8 mouse cellular contexts compared by ENCODE assay signal in the genomic region with DNA sequence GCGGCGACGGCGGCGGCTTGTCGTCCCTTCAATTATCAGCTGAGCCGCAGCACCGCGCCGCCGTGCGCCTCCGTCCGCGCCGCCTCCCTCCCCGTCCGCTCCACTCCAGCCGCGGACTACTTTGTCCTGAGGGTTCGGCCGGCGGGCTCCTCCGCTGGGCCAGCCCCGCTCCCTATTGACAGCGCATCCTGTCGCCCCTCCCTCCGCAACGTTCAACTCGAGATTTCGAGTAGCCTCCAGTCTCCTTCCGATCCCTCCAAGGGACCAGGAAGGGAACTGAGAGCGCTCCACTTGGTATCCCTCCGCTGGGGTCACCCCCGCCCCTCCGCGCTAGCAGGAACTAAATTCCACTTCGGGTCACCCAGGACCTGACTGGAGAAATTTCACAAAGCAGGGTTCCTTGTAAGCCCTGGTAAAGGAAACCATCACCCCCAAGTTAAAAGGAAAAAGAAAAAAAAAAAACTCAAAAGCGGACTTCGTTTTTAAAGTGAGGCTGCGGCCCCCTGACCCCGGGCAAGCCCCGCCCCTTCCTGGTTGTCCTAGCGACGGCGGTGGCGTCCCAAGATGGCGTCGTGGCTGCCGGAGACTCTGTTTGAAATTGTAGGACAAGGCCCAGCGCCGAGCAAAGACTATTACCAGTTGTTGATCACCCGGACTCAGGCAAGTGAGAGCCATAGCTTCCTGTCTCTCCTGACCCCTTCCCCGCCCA. TPM values are rescaled to one million over a fixed set of nuclear protein-coding genes. Genes with fewer than 3 reads are reported as not detected.
DNase-seq lines count a peak whose midpoint lies in the region; ATAC-seq and TF ChIP-seq lines count a peak whose summit lies in the region.

Gene Fbxo36 (plus strand): TSS at position 533 of the 709 bp plus-strand sequence.

- peak within 1 kb of the TSS; percentile 80 for H3K4me2 ChIP-seq in heart, embryonic 15.5 days
- peak within 1 kb of the TSS; percentile 82 for H3K4me2 ChIP-seq in liver, embryonic 14.5 days (ENCODE audit: low read depth)
- H3K4me2 ChIP-seq in neural tube, embryonic 11.5 days (ENCODE audit: low read depth) = peak within 1 kb of the TSS; percentile 67
- peak within 1 kb of the TSS; percentile 49 for H3K4me2 ChIP-seq in stomach, postnatal 0 days (replicated peaks; ENCODE audit: low read depth)

- H3K27me3 ChIP-seq in forebrain, embryonic 10.5 days (ENCODE audit: poor library complexity, severe bottlenecking) = no peaks in the 10 kb centered on the region
- H3K27me3 ChIP-seq in heart, embryonic 15.5 days = no peaks in the 10 kb centered on the region
- no peaks in the 10 kb centered on the region for H3K27me3 ChIP-seq in liver, embryonic 14.5 days (ENCODE audit: control insufficient read depth, insufficient read depth, low read length)
- no peaks in the 10 kb centered on the region for H3K27me3 ChIP-seq in neural tube, embryonic 11.5 days (ENCODE audit: control insufficient read depth, insufficient read depth, low read length)
- no peaks in the 10 kb centered on the region for H3K27me3 ChIP-seq in stomach, postnatal 0 days (ENCODE audit: control insufficient read depth, insufficient read depth, low read length)

- ATAC-seq in heart, embryonic 15.5 days (replicated peaks; ENCODE audit: insufficient number of reproducible peaks, insufficient read depth, low FRiP score, low read depth) = peak; percentile 90
- ATAC-seq in liver, embryonic 14.5 days (ENCODE audit: insufficient read depth) = peak; percentile 85
- ATAC-seq in neural tube, embryonic 11.5 days (ENCODE audit: insufficient read depth, low FRiP score, low TSS enrichment) = peak; percentile 89
- peak; percentile 93 for ATAC-seq in stomach, postnatal 0 days (ENCODE audit: low FRiP score, low TSS enrichment)

- peak; percentile 84 to 89 for DNase-seq in CD8-positive naive resting alpha-beta T cell, adult 2 months (ENCODE audit: low read depth in 2 of 2, low spot score in 2 of 2)
- DNase-seq in c-Kit-positive CD71-negative TER-119-negative erythroid progenitor cells, embryonic 14.5 days (ENCODE audit: low read depth) = peak; percentile 83
- peak; percentile 91 for DNase-seq in forebrain, embryonic 10.5 days (ENCODE audit: extremely low spot score, low spot score)
- DNase-seq in kidney, postnatal 25 days = peak; percentile 94 to 97
- peak; percentile 70 to 76 (median 74) for DNase-seq in liver, embryonic 14.5 days (ENCODE audit: low read depth in 3 of 3, low spot score in 3 of 3)
- DNase-seq in neural tube, embryonic 11.5 days (ENCODE audit: low spot score) = peak; percentile 94
- peak; percentile 94 for DNase-seq in stomach, postnatal 0 days (ENCODE audit: low spot score)

- peak within 1 kb of the TSS; percentile 99 for H3K27ac ChIP-seq in forebrain, embryonic 10.5 days
- peak within 1 kb of the TSS; percentile 99 for H3K27ac ChIP-seq in heart, embryonic 15.5 days
- H3K27ac ChIP-seq in liver, embryonic 14.5 days = peak within 1 kb of the TSS; percentile 81
- H3K27ac ChIP-seq in neural tube, embryonic 11.5 days (ENCODE audit: low read depth, low read length) = peak within 1 kb of the TSS; percentile 93
- H3K27ac ChIP-seq in stomach, postnatal 0 days (replicated peaks) = peak within 1 kb of the TSS; percentile 99

- TF ChIP-seq EP300 in liver, embryonic 14.5 days (IDR thresholded peaks at IDR 0.05; ENCODE audit: low read depth) = 0 out of 2 replicates have a peak, but pooled peaks have one; percentile 27
- TF ChIP-seq EP300 in stomach, postnatal 0 days (optimal IDR thresholded peaks at IDR 0.05) = no peak

- H3K9ac ChIP-seq in heart, embryonic 15.5 days = peak within 1 kb of the TSS; percentile 99
- H3K9ac ChIP-seq in liver, embryonic 14.5 days (replicated peaks) = peak within 1 kb of the TSS; percentile 89
- H3K9ac ChIP-seq in neural tube, embryonic 11.5 days (ENCODE audit: low read length) = peak within 1 kb of the TSS; percentile 95
- peak within 1 kb of the TSS; percentile 98 for H3K9ac ChIP-seq in stomach, postnatal 0 days (ENCODE audit: low read length)

- H3K9me3 ChIP-seq in forebrain, embryonic 10.5 days = no peaks in the 10 kb centered on the region
- H3K9me3 ChIP-seq in heart, embryonic 15.5 days (replicated peaks) = no peaks in the 10 kb centered on the region
- H3K9me3 ChIP-seq in liver, embryonic 14.5 days (ENCODE audit: control insufficient read depth, low read length) = no peaks in the 10 kb centered on the region
- no peaks in the 10 kb centered on the region for H3K9me3 ChIP-seq in neural tube, embryonic 11.5 days (ENCODE audit: control insufficient read depth, low read length)
- no peaks in the 10 kb centered on the region for H3K9me3 ChIP-seq in stomach, postnatal 0 days (ENCODE audit: control insufficient read depth, low read length)

- peak within 1 kb of the TSS; percentile 97 for H3K4me3 ChIP-seq in forebrain, embryonic 10.5 days
- peak within 1 kb of the TSS; percentile 98 for H3K4me3 ChIP-seq in heart, embryonic 15.5 days
- peak within 1 kb of the TSS; percentile 74 to 78 for H3K4me3 ChIP-seq in liver, embryonic 14.5 days (ENCODE audit: insufficient read depth in 1 of 2, low read depth in 2 of 2, low read length in 2 of 2)
- H3K4me3 ChIP-seq in neural tube, embryonic 11.5 days (ENCODE audit: low read depth, low read length) = peak within 1 kb of the TSS; percentile 95
- peak within 1 kb of the TSS; percentile 99 for H3K4me3 ChIP-seq in stomach, postnatal 0 days (ENCODE audit: low read depth, low read length)

- under 1% methylated on average over 54 of the region's 54 CpGs for WGBS in forebrain, embryonic 10.5 days
- under 1% methylated on average over 49 of the region's 54 CpGs for WGBS in heart, embryonic 15.5 days
- under 1% methylated on average over 53 of the region's 54 CpGs for WGBS in liver, embryonic 14.5 days (ENCODE audit: insufficient replicate concordance)
- under 1% methylated on average over 54 of the region's 54 CpGs for WGBS in neural tube, embryonic 11.5 days
- under 1% methylated on average over 50 of the region's 54 CpGs for WGBS in stomach, postnatal 0 days

- H3K4me1 ChIP-seq in forebrain, embryonic 10.5 days = peaks cover 23% of the 10 kb centered on the region
- peaks cover 19% of the 10 kb centered on the region for H3K4me1 ChIP-seq in heart, embryonic 15.5 days (replicated peaks)
- H3K4me1 ChIP-seq in liver, embryonic 14.5 days (replicated peaks; ENCODE audit: control insufficient read depth in 2 of 2, insufficient read depth in 2 of 2, low read length in 1 of 2) = peaks cover 2 to 3% of the 10 kb centered on the region in 2 experiments; a peak in 1 of 4 replicates
- H3K4me1 ChIP-seq in neural tube, embryonic 11.5 days (ENCODE audit: control insufficient read depth, insufficient read depth, low read length) = no peaks in the 10 kb centered on the region
- H3K4me1 ChIP-seq in stomach, postnatal 0 days (replicated peaks; ENCODE audit: control insufficient read depth, insufficient read depth) = no peaks in the 10 kb centered on the region

- peaks cover 10% of the 10 kb centered on the region for H3K36me3 ChIP-seq in forebrain, embryonic 10.5 days (replicated peaks)
- no peaks in the 10 kb centered on the region for H3K36me3 ChIP-seq in heart, embryonic 15.5 days
- H3K36me3 ChIP-seq in liver, embryonic 14.5 days (replicated peaks; ENCODE audit: control insufficient read depth, insufficient read depth, low read depth) = no peaks in the 10 kb centered on the region
- no peaks in the 10 kb centered on the region for H3K36me3 ChIP-seq in neural tube, embryonic 11.5 days (ENCODE audit: control insufficient read depth, insufficient read depth, low read length)
- no peaks in the 10 kb centered on the region for H3K36me3 ChIP-seq in stomach, postnatal 0 days (ENCODE audit: control insufficient read depth, insufficient read depth, low read length)

- no peak for TF ChIP-seq CTCF in liver, embryonic 14.5 days (IDR thresholded peaks at IDR 0.05; ENCODE audit: low read depth)
- no peak for TF ChIP-seq CTCF in stomach, postnatal 0 days (IDR thresholded peaks at IDR 0.05; ENCODE audit: low read depth)

RNA-seq across cellular contexts. Expression of gene Fbxo36, which starts in this region (rescaled TPM):
- polyA plus RNA-seq in forebrain, embryonic 10.5 days (2016; fragmentation: Nextera tagmentation; extraction: Ambion mirVana) = 10.2 and 11.5 TPM in 2 replicates
- polyA plus RNA-seq in heart, embryonic 15.5 days (2015; fragmentation: Nextera tagmentation; extraction: Ambion mirVana) = 6.8 and 7.3 TPM in 2 replicates
- 3.9 and 4.0 TPM in 2 replicates for polyA plus RNA-seq in liver, embryonic 14.5 days (2012; rRNA removed)
- 9.0 TPM in 2 replicates for polyA plus RNA-seq in liver, embryonic 14.5 days (2014; fragmentation: Nextera tagmentation; extraction: Ambion mirVana)
- polyA plus RNA-seq in neural tube, embryonic 11.5 days (2014; fragmentation: Nextera tagmentation; extraction: Ambion mirVana) = 6.7 and 9.6 TPM in 2 replicates
- 9.8 and 10.2 TPM in 2 replicates for polyA plus RNA-seq in stomach, postnatal 0 days (2015; fragmentation: Nextera tagmentation; extraction: Ambion mirVana)

Comparison
In these comparisons a context has a peak if more than half of its experiments do, and no peak if none do; other contexts are left out.
1. Peak in every context shown above with its lines: DNase-seq, ATAC-seq, H3K4me3 ChIP-seq and H3K27ac ChIP-seq.